Mouse (Mus musculus): ENCODE data around the gene Tex261.

Gene Tex261

DNA sequence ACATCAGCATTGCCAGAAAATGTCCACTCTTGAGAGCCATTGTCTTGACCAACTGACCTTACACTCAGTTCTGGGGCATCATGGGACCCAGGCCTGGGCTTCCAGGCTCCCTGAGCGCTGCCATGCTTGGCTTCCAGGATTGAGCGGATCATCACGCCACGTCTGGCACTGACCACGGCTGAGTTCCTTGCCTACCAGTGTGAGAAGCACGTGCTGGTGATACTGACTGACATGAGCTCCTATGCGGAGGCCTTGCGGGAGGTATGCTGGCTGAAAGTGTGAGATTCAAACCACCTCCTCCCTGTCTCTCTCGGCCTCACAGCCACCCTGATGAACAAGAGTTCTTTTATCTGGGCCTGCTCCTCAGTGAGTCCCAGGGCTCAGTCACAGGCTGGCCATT, 19.6 kb downstream of the Tex261 start:
- DNase-seq, result no peak

DNA sequence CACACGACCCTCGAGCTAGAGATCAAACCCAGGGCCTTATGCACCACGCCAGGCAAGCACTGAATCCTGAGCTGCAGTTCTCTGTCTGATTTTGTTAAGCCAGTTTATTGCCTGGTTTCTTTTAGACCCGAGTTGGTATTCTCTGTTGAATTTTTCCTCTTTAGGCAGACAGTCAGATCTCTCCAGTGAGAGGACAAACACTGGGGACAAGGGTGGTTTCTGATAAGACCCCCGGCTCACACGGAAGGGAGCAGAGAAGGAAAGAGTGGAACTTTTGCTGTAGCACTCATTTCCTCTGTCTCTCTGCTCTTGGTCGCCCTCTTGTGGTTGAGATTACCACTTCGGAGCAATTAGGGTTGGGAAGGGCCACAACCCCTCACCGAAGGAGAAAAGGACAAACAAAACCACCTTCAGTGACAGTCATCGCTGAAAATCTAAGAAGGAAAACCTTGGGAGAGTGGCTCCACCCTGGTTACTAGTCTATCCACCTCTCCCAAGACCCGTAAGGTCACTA, 25.4 kb downstream of the Tex261 start:
- peak; percentile 83 to 88 for DNase-seq

DNA sequence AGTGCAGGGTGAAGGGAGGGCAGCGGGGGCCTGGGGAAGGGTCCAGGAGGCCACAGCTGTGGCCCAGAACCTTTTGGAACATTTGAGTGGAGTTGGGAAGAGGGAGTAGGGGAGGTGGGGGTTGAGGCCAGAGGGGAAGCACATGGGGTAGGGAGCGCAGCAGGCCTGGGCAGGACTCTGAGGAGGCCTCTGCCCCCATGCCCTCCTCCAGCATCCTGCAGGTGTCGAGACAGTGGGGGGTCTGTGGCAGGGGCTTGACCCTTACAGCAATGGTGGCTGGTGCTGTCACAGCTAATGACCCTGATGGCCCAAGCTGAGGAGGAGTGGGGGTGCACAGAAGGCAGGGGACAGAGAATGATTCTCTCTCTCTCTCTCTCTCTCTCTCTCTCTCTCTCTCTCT, 26.3 kb downstream of the Tex261 start:
- no peak for DNase-seq

DNA sequence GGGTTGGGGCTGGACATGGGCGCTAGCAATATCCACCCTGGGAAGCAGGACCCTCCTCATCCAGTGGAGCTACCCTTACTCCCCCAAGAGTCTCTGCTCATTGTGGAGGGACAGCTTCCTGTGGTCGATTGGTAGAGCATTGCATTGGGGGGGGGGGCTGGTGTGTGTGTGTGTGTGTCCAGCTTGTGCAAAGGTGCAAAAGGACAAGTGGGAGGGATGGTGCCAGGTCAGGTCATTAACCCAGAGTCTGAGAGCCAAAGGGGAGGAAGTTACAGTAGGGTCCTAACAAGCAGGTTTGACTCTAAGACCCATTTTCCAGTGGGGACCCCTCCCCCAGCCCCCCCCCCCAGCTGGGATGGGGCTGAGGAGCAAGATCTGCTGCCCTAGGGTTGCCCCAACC, 30.1 kb downstream of the Tex261 start:
- DNase-seq, result no peak

DNA sequence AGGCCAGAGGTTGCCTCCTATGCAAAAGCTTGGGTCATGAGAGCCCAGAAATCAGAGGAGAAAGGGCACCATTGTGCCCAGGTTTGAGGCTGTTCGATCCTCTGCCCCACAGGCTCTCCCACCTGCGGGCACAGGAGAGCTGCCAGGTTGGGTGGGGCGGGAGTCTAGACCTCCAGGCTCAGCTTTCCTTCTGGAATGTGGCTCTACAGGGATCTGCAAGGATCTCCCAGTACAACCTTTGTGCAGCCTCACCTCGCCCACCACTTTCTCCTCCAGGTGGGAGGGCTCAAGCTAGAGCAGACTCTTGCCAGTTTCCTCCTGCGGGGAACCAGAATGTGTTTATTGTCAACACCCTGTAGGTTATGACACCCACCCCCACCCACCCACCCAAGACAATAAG, 31.1 kb downstream of the Tex261 start:
- DNase-seq, result no peak

DNA sequence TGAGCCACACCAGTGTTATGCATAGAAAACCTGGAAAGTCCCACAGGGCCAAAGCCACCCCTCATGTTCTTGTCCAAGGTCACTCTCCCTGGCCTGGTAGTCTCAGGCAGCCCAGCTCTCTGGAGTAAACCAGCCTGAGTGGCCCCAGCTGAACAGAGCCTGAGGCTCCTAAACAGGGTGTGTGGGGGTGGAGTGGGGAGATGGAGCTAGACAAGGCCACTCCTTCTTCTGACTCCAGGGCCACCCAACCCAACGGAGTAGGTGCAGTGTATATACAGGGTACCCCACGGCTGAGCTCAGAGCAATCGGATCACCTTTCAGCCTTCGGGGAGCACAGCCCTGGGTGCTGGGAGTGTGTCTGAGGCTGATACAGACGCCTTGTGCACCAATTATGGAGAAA, 31.5 kb downstream of the Tex261 start:
- DNase-seq, result no peak

DNA sequence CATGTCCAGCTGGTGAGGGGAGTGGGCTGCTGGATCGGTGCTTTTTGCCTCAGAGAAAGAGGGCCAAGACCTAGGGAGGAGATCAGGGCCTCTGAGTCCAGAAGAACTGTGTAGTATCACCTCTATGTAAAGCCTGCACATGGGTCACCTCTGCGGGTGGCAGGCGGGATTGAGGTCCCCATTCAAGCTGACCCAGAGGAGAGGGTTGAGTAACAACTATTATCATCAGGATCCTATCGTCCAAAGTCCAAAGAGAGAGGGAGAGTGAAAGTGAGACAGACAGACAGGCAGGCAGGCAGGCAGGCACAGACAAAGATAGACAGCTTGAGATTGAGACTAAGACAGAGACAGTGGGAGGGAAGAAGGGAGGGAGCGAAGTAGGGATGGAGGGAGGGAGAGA, 32.4 kb downstream of the Tex261 start:
- DNase-seq, result no peak

DNA sequence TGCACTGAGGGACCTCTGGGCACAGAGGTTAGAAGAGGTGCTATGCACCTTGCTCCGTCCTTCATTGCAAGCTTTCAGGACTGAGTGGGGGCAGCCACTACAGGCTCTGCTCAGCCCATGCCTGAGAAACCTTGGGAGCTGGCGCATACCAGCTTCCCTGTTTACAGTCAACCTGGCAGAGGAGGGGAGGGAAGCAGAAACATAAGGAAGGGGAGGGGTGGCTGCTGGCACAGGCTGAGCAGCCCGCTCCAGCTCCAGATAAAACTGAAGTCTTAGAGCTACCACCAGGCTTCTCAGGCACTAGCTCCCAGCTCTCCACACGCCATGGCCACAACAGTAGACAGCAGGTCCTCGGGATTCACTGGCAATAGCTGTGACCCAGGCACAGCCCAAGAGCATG, 32.9 kb downstream of the Tex261 start, which contains the start of gene Atp6v1b1:
Atp6v1b1 (plus strand) TSS at position 230 of the 400 bp plus-strand sequence.
- DNase-seq, result peak; percentile 52 to 66

DNA sequence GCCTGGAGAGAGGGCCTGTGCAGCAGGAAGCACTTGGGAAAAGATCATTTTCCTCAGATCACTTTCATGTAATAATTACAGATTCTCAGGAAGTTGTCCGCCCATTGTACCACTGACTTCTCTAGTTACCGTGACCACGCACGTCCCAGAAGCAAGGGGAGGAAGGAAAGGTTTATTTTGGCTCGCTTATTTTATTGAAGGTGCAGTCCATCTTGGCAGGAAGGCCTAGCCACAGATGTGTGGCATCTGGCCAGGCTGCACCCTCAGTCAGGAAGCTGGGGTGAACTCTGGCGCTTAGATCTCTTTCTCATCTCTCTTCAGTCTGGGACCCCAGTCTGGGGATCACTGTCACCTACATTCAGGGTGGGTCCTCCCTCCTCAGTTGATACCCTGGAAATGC, 37.0 kb downstream of the Tex261 start:
- no peak for DNase-seq

DNA sequence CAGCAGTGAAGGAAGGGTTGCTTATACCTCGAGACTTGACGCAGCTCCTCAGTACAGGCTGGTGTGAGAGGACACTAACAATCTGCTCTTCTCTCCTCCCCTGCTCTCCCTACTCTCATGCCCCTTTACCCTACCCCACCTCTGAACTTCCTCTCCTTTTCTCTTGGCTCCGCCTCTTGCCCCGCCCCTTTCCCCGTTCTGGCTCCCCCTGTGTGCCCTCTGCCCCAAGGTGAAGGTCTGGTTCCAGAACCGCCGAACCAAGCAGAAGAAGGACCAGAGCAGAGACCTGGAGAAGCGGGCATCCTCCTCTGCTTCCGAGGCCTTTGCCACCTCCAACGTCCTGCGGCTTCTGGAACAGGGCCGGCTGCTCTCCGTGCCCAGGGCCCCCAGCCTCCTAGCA, 38.3 kb downstream of the Tex261 start:
- no peak for DNase-seq

DNA sequence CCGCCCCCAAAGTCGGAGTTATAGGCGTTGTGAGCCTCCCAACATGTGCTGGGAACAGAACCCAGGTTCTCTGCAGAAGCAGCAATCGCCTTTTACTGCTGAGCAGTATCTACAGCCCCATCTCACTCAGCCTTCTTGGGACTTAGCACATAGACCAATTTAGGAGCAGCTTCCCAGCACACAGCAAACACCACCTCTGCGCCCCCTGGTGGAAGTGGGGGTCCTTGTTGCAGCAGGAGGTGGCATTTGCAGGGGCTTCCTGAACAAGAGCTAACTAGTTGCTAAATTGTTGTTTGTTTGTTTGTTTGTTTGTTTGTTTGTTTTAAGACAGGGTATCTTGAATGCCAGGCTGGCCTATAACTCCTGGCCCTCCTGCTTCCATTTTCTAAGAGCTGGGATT, 44.5 kb downstream of the Tex261 start:
- peak; percentile 78 to 79 for DNase-seq

DNA sequence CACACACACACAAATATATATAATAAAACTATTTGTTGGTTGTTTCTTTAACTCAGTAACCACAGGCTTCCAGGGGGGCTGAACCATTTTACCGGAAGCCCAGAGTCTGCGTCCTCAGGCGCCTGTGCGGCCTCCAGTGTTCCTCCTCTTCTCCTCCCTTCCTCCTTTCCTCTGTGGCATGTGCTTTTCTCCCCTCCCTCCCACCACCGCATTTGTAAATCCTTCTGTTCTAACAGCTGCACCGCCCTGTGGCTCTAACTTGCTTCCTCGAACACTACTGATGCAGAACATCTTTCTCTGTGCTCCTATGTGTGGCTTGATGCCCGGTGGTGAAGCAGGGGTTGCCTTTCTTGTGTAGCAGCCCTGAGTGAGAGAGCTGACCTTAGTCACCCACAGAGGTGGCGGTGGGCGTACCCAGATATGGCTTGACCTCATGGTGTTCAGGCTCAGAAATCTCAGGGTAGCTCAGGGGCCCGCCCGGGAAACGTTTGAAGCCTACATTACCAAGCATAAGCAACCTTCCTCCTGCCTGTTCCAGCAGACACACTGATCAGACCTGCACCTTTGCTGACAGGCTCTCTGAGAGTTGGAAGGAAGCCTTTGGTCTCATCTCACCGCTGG, 46.2 kb downstream of the Tex261 start:
- DNase-seq, result no peak

DNA sequence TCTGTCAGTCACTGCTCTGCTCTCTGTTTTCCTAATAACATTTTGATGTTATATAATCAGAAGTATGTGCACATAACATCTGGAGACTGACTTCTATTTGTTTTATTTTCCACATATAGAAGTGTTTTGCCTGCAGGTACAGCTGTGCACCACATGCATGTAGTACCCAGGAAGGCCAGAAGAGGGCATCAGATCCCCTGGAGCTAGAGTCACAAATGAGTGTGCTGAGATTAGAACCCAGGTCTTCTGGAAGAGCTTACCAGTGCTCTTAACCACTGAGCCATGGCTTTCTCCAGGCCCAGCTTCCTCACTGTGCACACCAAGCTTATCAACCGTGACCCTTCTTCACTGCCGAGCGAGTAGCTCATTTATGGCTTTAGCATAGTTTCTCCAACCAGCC, 47.1 kb downstream of the Tex261 start:
- DNase-seq, result peak in 1 of 2 experiments; percentile 51

DNA sequence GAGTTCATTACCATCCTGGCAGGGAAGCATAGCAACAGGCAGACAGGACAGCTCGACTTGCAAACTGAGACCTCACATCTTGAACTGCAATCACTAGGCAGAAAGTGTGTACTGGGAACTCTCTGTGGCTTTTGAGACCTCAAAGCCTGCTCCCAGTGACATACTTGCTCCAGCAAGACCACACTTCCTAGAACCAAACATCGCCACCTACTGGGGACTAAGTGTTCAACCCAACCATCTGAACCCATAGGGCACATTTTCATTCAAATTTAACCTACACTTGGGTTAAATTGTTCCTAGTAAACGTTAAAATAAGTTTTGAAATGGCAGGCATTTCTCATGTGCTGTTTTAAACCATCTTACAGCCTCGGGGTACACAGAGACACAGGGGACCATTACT, 48.4 kb downstream of the Tex261 start:
- no peak for DNase-seq

DNA sequence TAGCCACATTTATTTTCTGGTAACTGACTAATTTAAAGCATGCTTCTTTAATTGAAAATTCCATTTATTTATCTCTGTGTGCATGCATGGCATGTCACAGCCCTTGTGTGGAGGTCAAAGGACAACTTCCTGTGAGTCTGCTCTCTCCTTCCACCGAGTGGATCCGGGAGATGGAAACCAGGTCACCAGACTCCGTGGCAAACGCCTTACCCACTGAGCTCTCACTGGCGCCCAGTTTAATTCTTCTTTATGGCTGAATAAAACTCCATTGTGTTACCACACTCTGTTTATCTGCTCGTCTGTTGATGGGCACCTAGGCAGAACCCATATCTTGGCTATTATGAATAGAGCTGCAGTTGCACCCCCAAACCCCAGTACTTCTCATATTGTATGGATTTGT, 53.1 kb downstream of the Tex261 start:
- no peak for DNase-seq

All from cerebellum, postnatal 10 days (tissue).